Mouse (Mus musculus): ENCODE measurements around the gene Anapc2. TPM values are rescaled to one million over a fixed set of nuclear protein-coding genes. Genes with fewer than 3 reads are reported as not detected.

Anapc2 gene
- polyA plus RNA-seq (2015; fragmentation: Nextera tagmentation; extraction: Ambion mirVana) = 86.3 and 90.8 TPM in 2 replicates

DNA sequence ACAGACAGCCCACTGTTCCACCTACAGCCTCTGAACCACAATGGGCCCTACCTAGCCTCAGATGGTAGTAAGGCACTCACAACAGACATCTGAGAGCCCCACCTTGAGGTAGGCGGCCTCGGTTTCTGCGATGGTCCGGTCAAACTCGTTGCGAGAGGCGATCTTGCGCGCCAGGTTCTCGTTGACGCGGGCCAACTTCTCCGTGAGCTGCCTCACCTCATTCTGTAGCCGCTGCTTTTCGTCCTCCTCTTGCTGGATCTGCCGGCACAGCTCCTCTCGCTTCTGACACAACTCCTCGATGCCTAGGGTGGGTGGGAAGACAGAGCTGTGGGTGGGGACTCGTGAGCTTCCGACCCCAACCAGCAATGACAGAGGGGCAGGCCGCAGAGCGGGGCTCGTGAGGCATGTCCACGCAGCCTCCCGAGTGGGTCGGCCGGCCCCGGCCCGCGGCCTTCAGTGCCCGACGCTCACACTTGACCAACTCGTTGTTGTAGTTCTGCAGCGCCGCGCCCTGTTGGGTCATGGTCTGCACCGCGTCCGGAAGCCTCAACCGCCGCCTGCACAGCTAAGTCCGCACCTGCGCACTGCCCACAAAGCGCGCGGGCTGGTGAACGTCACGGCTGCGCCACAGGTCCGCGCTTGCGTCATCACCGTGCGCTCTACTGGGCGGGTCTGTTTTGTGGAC lies at the start of gene Anapc2, which contains the start of gene Ssna1:
Gene Anapc2 (plus strand): TSS at position 652 of the 685 bp plus-strand sequence.
Gene Ssna1 (minus strand): TSS at position 612 of the 685 bp plus-strand sequence.

DNA sequence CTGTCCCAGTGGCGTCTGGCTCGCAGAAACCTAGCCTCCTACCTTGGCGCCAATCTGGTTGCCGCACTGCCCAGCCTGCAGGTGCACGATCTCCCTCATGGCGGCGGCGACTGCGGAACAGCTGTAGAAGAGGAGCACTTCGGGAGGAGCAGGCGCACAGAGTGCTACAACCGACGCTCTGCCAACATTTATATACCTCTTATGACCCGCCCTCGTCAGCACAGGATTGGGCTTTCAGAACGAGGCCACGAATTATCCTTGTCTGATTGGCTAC lies 47.8 kb upstream of the Anapc2 start, which contains the start of gene Tubb4b:
Gene Tubb4b (minus strand): TSS at position 211 of the 274 bp plus-strand sequence.

DNA sequence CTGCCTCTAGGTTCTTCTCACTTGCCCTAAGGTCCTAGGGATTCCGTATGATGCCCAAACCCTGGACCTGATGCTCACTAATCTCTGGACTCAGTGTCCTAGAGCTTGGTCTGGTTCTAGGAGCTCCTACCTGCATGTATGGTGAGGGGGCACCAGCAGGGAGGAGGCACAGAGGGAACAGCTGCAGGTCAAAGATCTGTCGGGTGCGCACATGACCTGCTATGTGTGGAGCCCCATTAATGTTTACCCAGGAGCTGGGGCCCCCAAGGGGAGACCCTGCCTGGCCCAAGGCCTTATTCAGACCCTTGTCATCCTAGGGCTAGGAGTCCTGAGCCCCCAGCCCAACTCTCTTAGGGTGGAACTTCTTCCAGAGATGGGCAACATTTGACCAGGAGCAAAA lies 38.2 kb upstream of the Anapc2 start, which contains the start of gene Slc34a3:
Gene Slc34a3 (minus strand): TSS at position 315 of the 400 bp plus-strand sequence.

DNA sequence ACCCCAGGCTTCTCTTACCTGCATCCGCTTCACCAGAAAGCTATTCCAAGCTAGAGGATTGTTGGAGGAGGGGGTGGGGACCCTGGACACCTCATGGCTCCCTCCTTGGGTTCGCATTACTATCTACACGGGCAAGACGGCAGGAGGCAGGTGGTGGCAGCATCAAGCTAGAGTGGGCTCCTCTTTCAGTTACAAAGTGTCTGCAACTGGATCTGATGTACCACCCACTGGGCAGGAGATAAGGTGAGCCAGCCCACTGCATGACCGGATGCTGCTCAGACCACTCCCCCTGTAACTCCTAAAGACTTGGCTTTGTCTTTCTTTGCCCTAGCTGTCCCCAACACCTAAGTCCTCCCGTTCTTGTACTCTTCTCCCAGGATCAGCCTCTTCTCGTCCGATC lies 35.7 kb upstream of the Anapc2 start, which contains the start of gene Rnf224:
Gene Rnf224 (minus strand): TSS at position 174 of the 400 bp plus-strand sequence.

DNA sequence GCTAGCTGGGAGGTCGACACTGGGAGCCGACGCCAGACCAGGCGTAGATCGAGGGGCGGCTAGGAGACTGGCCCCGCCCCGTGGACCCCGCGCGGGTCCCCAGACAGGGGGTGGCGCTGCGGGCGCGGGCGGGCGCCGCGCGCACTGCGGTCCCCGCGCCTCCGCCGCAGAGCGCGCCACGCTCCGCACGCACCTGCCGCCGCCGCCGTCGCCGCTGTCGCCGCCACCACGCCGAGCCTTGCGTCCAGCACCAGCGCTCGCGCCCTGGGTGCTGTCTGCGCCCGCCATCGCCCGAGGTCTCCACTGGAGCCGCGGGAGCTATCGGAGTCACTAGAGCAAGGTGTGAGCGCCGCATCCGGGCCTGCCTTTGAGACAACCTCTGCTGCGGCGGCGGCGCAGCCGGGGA lies 30.2 kb upstream of the Anapc2 start, which contains the start of the genes Rnf208 and Cysrt1:
Gene Rnf208 (plus strand): TSS at position 155 of the 406 bp plus-strand sequence.
Gene Cysrt1 (minus strand): TSS at position 352 of the 406 bp plus-strand sequence.

DNA sequence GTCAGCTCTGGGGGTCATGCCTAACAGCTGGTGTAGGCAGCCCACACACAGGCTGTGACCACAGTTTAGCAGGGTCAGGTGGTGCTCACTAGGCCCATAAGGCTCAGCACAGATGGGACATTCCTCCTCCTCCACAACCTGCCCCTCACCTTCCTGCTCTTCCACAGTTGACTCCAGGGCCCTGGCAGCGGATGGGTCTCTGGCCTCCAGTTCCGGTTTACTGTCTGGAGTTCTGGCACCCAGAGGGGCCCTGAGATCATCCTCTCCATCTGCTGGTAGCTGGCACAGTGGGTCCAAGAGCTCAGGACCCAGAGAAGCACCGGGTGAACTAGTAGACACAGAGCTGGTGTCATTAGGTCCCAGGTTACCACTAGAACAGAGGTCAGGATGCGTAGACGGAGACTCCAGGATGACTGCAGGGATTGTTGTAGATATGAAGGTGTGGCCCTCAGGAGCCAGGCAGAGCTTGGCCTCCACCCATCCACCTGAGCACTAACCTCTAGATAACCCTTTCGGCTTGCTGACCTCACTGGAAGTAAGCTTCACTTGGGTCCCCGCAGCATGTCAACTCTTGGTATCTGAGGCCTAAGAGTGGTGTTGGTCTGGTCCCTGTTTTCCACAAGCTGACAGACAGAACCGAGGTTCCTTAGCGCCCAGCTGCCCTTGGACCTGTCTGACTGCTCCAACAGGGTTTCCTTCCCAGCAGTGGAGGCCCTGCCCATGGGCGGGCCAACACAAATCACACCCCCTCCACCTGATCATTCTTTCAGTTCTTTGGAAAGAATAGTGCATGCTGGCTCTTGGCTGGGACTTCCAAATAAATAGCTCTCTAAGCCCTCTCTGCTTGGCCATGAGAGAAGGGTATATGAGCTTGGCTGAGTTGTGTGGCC lies 25.9 kb upstream of the Anapc2 start, which contains the start of gene AL732309.1:
Gene AL732309.1 (minus strand): TSS at position 681 of the 890 bp plus-strand sequence.

DNA sequence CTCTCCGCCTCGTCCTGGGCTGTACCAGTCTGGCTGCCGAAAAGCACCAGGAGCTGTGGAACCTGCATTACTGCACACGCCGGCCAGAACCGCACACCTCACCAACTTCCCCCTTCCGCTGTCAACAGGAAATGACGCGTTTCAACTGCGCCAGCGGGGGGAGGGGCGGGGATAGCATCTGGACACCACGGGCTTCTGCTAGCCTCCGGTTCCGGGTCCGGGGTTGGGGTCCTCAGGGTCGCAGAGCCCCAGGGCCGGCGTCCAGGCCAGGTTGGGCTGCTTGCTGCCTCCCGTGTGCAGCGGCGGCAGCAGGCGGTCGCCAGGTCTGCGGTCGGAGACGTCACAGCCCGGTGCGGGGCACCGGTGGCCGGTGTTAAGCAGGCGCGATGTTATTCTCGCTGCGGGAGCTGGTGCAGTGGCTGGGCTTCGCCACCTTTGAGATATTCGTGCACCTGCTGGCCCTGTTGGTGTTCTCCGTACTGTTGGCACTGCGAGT lies 16.9 kb upstream of the Anapc2 start, which contains the start of gene Tmem203:
Gene Tmem203 (plus strand): TSS at position 156 of the 496 bp plus-strand sequence.

DNA sequence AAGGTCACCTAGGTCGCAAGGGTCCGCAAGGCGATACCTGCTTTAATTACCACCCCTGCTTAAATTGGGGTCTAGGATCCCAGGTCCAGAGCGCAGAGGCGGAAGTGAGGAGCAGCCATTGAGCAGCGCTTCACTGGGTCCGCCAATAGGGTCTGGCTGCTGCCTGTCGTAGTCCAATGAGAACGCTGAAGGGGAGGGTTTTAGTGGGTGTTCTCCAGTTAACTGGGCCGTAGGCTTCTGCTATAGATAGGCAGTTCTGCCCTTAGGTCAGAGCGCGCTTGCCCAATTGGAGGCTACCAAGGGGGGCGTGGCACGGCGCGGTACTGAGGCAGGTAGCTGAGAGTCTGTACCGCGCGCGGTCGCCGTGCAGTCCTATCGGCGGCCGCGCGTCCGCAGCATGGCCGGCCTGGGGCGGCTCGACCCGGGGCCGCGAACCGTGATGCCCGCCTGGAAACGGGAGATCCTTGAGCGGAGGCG lies 9.9 kb upstream of the Anapc2 start, which contains the start of gene Tprn:
Gene Tprn (plus strand): TSS at position 328 of the 477 bp plus-strand sequence.

DNA sequence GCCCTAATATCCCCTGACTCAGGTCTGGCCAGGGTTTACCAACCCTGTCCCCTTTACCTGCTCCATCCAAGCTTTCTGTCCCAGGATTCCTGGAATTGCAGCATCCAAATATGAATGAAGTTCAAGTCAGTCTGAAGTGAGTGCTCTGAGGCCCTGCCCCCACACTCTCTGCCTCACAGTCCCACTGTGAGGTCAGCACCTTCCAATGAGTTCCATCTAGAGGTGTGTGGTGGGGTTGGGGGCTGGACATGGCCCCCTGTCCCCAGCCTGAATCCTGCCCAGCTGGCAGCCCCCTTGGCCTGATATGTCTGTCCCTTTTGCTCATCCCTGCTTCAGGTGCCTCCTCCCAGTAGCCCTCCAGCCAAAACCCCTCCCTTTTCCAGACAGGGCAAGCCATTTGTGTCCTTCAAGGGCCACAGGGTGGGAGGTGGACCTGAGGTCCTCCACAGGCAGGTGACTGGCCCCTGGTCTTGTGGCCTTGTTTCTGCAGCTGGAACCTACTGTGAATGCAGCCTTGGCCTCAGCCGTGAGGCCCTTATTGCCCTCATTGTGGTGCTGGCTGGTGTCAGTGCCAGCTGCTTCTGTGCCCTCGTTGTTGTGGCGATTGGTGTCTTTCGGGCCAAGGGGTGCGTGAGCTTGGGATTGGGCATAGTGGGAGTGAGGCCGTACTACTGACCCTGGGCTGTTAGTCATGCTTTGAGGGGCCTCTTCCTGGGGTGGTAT lies 15.8 kb downstream of the Anapc2 start, which contains the start of gene Tmem210:
Gene Tmem210 (plus strand): TSS at position 219 of the 723 bp plus-strand sequence.

DNA sequence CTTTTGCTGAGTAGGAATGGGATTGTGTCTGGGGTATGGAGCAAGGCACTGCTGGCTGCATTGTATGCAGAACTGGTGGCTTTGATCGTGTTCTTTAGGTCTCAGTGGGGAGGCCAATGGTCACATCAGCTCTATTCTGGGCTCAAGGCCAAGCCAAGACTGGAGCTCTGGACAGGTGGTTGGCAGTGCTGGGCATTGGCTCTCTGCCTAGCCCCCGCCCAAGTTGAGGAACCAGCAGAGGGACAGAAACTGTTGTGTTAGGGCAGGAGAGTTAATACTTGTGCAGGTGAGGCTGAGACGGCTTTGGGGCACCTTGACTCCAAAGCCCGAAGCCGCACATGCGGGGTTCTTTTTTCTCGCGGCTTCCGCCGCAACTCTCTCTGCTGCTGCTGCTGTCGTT lies 17.4 kb downstream of the Anapc2 start, which contains the start of gene Lrrc26:
Gene Lrrc26 (plus strand): TSS at position 265 of the 400 bp plus-strand sequence.

DNA sequence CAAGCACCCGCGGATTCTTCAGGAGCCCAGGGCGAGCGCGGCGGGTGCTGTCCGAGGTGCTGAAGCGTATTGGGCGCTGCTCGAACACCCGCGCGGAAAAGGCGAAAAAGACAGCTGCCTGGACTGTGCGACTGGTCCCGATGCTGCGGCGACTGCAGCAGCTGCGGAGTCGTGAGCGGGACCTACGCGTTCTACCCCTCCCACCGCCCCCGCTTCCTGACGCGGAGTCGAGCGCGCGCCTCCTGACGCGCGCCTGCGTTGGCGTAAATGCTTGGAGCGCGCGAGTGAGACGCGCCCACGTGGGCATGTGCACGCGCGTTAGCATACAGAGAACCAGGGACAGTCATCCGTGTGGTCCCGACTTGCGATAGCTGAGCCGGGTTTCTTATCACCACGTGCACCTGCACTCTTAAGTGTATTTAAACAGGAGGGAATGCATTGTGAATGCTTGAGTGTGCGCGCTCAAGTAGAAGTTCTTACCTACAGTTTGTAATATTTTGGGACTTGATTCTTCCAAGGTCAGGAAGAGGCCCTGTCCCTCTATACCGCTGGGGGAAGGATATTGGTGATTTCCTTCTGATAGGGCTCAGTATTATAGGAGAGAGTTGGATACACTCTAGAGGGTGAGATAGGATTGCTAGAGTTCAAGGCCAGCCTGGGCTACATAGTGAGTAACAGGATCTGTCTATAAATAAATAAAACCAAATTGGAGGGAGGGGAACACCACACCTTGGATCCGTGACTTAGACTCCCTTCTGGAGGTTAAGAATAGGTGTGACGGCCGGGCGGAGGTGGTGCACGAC lies 46.9 kb downstream of the Anapc2 start, which contains the start of gene Grin1:
Gene Grin1 (minus strand): TSS at position 217 of the 803 bp plus-strand sequence.

DNA sequence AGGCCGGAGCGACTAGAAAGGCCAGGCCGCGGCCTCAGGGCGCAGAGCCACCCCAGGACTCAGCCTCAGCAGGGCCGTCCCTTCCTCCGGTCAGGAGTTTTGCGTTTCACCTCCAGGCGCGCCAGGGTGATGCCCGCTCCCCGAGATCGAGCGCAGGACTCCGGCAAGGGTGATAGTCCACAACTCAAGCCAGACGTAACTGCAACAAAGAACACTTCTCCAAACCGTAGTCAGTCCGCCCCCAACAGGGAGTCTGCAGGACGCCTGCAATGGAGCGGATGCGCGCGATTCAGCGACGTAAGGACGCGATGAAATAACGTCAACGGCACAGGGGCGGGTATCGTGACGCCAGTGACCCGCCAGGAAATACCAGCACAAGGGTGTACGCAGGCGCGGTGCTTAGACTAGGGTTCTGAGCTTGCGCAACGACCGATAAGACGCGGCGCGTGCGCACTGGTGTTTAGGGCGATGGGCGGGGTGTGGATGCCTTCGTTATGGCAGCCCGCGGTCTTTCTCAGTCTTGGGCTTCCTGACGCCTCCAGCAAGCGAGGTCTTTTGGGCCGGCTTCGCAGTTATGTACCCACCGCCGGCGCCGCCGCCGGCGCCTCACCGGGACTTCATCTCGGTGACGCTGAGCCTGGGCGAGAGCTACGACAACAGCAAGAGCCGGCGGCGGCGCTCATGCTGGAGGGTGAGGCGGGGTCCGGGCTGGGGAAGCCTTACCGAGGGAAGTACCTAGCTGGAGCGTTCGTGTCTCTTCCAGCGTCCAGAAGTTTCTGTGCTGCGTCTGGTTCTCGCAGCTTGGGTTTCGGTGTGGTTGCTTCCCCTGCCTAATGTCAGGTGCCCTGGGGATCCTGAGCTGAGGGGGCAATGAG lies 60.2 kb downstream of the Anapc2 start, which contains the start of gene Man1b1:
Gene Man1b1 (plus strand): TSS at position 53 of the 875 bp plus-strand sequence.

Other genes starting within 250 kb of the Anapc2 start
- 160 and 185 TPM in 2 replicates for gene Nsmf, start 218.1 kb upstream of the Anapc2 start, polyA plus RNA-seq (2015; fragmentation: Nextera tagmentation; extraction: Ambion mirVana)
- gene Entpd8, start 192.2 kb upstream of the Anapc2 start, polyA plus RNA-seq (2015; fragmentation: Nextera tagmentation; extraction: Ambion mirVana) = not detected in 2 replicates
- gene Noxa1, start 177.3 kb upstream of the Anapc2 start, polyA plus RNA-seq (2015; fragmentation: Nextera tagmentation; extraction: Ambion mirVana) = not detected in 2 replicates
- gene Nrarp, start 91.7 kb upstream of the Anapc2 start, polyA plus RNA-seq (2015; fragmentation: Nextera tagmentation; extraction: Ambion mirVana) = 15.8 TPM in 2 replicates
- gene Tor4a, start 75.6 kb upstream of the Anapc2 start, polyA plus RNA-seq (2015; fragmentation: Nextera tagmentation; extraction: Ambion mirVana) = 1.7 and 2.2 TPM in 2 replicates
- 73.6 and 78.9 TPM in 2 replicates for gene Nelfb, start 61.0 kb upstream of the Anapc2 start, polyA plus RNA-seq (2015; fragmentation: Nextera tagmentation; extraction: Ambion mirVana)
- 0.12 TPM in 1 of 2 replicates, not detected in the other for gene Stpg3, start 57.8 kb upstream of the Anapc2 start, polyA plus RNA-seq (2015; fragmentation: Nextera tagmentation; extraction: Ambion mirVana)
- 0.53 TPM in 1 of 2 replicates, not detected in the other for gene Fam166a, start 53.7 kb upstream of the Anapc2 start, polyA plus RNA-seq (2015; fragmentation: Nextera tagmentation; extraction: Ambion mirVana)
- gene Tubb4b, start 47.8 kb upstream of the Anapc2 start, polyA plus RNA-seq (2015; fragmentation: Nextera tagmentation; extraction: Ambion mirVana) = 538 and 555 TPM in 2 replicates
- gene Slc34a3, start 38.1 kb upstream of the Anapc2 start, polyA plus RNA-seq (2015; fragmentation: Nextera tagmentation; extraction: Ambion mirVana) = not detected in 2 replicates
- gene Rnf224, start 35.7 kb upstream of the Anapc2 start, polyA plus RNA-seq (2015; fragmentation: Nextera tagmentation; extraction: Ambion mirVana) = not detected in 2 replicates
- 233 and 275 TPM in 2 replicates for gene Rnf208, start 30.2 kb upstream of the Anapc2 start, polyA plus RNA-seq (2015; fragmentation: Nextera tagmentation; extraction: Ambion mirVana)
- gene Cysrt1, start 30.0 kb upstream of the Anapc2 start, polyA plus RNA-seq (2015; fragmentation: Nextera tagmentation; extraction: Ambion mirVana) = 0.18 TPM in 1 of 2 replicates, not detected in the other
- 2.6 and 3.2 TPM in 2 replicates for gene AL732309.1, start 25.6 kb upstream of the Anapc2 start, polyA plus RNA-seq (2015; fragmentation: Nextera tagmentation; extraction: Ambion mirVana)
- 23.8 and 25.9 TPM in 2 replicates for gene Tmem203, start 17.0 kb upstream of the Anapc2 start, polyA plus RNA-seq (2015; fragmentation: Nextera tagmentation; extraction: Ambion mirVana)
- 15.4 and 16.4 TPM in 2 replicates for gene Tprn, start 9.9 kb upstream of the Anapc2 start, polyA plus RNA-seq (2015; fragmentation: Nextera tagmentation; extraction: Ambion mirVana)
- gene Ssna1, start within 50 bp of the Anapc2 start, polyA plus RNA-seq (2015; fragmentation: Nextera tagmentation; extraction: Ambion mirVana) = 166 and 169 TPM in 2 replicates
- gene Tmem210, start 15.7 kb downstream of the Anapc2 start, polyA plus RNA-seq (2015; fragmentation: Nextera tagmentation; extraction: Ambion mirVana) = 0.34 TPM in 1 of 2 replicates, not detected in the other
- 0.13 and 0.38 TPM in 2 replicates for gene Lrrc26, start 17.4 kb downstream of the Anapc2 start, polyA plus RNA-seq (2015; fragmentation: Nextera tagmentation; extraction: Ambion mirVana)
- 89.6 and 112 TPM in 2 replicates for gene Grin1, start 46.7 kb downstream of the Anapc2 start, polyA plus RNA-seq (2015; fragmentation: Nextera tagmentation; extraction: Ambion mirVana)
- gene Man1b1, start 59.9 kb downstream of the Anapc2 start, polyA plus RNA-seq (2015; fragmentation: Nextera tagmentation; extraction: Ambion mirVana) = 46.6 and 48.4 TPM in 2 replicates
- 20.6 and 20.9 TPM in 2 replicates for gene Dpp7, start 83.9 kb downstream of the Anapc2 start, polyA plus RNA-seq (2015; fragmentation: Nextera tagmentation; extraction: Ambion mirVana)
- gene Uap1l1, start 93.2 kb downstream of the Anapc2 start, polyA plus RNA-seq (2015; fragmentation: Nextera tagmentation; extraction: Ambion mirVana) = 19.7 and 22.7 TPM in 2 replicates
- gene Sapcd2, start 99.8 kb downstream of the Anapc2 start, polyA plus RNA-seq (2015; fragmentation: Nextera tagmentation; extraction: Ambion mirVana) = 16.8 and 18.2 TPM in 2 replicates
- gene Entpd2, start 123.4 kb downstream of the Anapc2 start, polyA plus RNA-seq (2015; fragmentation: Nextera tagmentation; extraction: Ambion mirVana) = 15.6 and 17.4 TPM in 2 replicates
- gene Npdc1, start 126.9 kb downstream of the Anapc2 start, polyA plus RNA-seq (2015; fragmentation: Nextera tagmentation; extraction: Ambion mirVana) = 405 and 457 TPM in 2 replicates
- 0.30 and 0.41 TPM in 2 replicates for gene Fut7, start 150.8 kb downstream of the Anapc2 start, polyA plus RNA-seq (2015; fragmentation: Nextera tagmentation; extraction: Ambion mirVana)
- 11.5 and 17.0 TPM in 2 replicates for gene Abca2, start 156.2 kb downstream of the Anapc2 start, polyA plus RNA-seq (2015; fragmentation: Nextera tagmentation; extraction: Ambion mirVana)
- 1.3 and 1.8 TPM in 2 replicates for gene Clic3, start 184.4 kb downstream of the Anapc2 start, polyA plus RNA-seq (2015; fragmentation: Nextera tagmentation; extraction: Ambion mirVana)
- 131 and 140 TPM in 2 replicates for gene Paxx, start 188.6 kb downstream of the Anapc2 start, polyA plus RNA-seq (2015; fragmentation: Nextera tagmentation; extraction: Ambion mirVana)
- 1,109 and 2,669 TPM in 2 replicates for gene Ptgds, start 197.6 kb downstream of the Anapc2 start, polyA plus RNA-seq (2015; fragmentation: Nextera tagmentation; extraction: Ambion mirVana)
- gene Lcn12, start 221.4 kb downstream of the Anapc2 start, polyA plus RNA-seq (2015; fragmentation: Nextera tagmentation; extraction: Ambion mirVana) = not detected in 2 replicates
- 103 and 115 TPM in 2 replicates for gene Fbxw5, start 228.3 kb downstream of the Anapc2 start, polyA plus RNA-seq (2015; fragmentation: Nextera tagmentation; extraction: Ambion mirVana)
- 6.2 TPM in 2 replicates for gene C8g, start 229.2 kb downstream of the Anapc2 start, polyA plus RNA-seq (2015; fragmentation: Nextera tagmentation; extraction: Ambion mirVana)